Mouse (Mus musculus) c-Kit-negative CD71-positive TER-119-positive erythroid progenitor cells, embryonic 14.5 days (primary cell): ENCODE data around the gene Reln.

ENCODE experiments used
- DNase-seq: peaks from one replicate; pipeline ENCODE4 v3.0.0-alpha.2; 2013; ENCODE audit warnings: low read depth, low spot score

Reln gene

DNA sequence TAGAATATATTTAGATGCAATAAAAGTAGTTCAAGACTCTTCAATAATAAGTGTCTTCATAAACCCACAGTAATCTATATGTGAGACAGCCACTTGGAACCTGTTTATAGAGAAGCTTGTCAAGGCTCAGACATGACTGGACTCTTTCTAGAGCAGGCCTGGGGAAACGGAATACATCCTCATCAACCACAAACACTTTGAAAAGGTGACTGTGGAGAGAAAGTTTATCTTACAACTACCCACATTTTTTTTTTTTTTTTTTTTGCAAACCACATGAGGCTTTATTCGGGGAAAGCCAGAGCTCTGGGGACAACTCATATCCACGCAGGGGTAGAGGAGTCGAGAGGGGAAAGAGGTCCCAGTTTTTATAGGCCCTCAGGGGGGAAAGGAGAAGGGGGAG is 36.6 kb downstream of the Reln start:
- no peak for DNase-seq

DNA sequence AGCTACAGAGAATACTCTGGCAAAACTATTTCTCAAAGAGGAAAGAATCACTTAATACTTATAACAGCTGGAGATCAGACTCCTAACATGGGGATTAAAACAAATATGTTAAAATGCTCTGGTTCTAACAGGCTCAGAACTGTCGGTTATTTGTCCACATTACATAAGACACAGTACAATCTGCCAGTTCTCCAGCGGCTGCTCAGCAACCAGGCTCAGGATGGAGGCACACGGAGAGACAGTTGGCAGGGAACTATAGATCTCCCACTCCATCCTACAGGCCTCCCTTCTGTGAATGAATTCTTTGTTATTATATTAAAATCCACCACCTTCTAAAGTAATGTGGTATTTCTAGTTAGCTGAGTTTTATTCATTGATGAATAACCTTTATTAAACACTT is 37.4 kb downstream of the Reln start:
- no peak for DNase-seq

- DNase-seq: no peak
These were observed 40.8 kb downstream of the Reln start for GRCm38 (mm10) chr5:22303709-22304108.

- DNase-seq: no peak
These were observed 42.2 kb downstream of the Reln start for GRCm38 (mm10) chr5:22302309-22302708.

DNA sequence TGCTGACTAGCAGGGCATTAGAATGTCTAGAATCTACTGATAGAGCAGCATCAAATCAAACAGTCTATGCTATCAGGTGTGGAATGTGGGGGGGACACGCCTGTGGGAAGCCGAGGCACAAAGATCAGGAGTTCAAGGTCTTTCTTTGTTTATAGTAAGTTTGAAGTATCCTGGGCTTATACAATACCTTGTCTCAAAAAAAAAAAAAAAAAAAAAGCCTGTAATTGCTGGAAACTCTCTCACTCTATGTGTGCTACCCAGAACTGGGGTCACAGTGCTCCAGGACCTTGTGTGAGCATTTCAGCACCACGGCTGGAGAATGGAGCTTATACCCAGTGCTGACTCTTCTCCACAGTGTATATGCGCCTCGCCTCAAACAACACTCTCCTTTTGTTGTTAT is 43.7 kb downstream of the Reln start:
- DNase-seq: no peak

DNA sequence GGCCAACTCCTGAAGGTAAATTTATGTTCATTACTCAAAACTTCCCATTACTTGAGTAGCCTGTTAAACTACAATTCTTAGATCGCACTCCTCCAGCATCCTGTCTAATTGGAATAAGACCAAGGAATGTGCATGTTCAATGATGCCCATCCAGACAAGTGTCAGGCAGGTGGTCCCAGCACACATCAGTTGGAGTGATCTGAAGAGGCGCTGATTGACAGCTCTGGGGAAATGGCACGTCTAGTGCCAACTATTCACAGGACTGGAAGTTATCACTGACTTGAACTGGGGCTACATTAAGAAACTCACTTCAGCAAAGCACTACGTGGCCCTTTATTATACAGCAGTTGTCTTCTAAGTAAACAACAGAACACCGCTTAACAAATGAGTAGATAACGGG is 44.5 kb downstream of the Reln start:
- DNase-seq: no peak

GRCm38 (mm10) chr5:22295161-22295560 is 49.3 kb downstream of the Reln start:
- no peak for DNase-seq

DNA sequence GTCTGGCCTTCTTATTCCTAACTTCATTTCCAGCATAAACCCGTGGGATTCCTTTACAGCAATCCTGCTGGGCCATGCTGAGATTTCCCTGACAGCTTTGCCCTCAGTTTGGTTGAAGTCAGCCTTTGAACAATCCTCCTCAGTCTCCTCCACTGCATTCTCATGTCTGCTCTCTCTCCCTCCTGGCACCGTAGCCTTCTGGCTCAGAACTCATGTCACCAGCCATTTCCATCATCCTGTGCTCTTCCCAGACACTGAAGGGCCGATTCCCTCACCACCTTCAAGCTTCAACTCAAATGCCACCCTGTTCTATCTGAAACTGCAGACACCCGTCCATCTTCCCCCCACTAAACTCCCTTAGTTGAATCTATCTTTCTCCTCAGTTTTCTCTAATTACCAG is 53.1 kb downstream of the Reln start:
- no peak for DNase-seq

GRCm38 (mm10) chr5:22285396-22285795 is 59.1 kb downstream of the Reln start:
- no peak for DNase-seq

DNA sequence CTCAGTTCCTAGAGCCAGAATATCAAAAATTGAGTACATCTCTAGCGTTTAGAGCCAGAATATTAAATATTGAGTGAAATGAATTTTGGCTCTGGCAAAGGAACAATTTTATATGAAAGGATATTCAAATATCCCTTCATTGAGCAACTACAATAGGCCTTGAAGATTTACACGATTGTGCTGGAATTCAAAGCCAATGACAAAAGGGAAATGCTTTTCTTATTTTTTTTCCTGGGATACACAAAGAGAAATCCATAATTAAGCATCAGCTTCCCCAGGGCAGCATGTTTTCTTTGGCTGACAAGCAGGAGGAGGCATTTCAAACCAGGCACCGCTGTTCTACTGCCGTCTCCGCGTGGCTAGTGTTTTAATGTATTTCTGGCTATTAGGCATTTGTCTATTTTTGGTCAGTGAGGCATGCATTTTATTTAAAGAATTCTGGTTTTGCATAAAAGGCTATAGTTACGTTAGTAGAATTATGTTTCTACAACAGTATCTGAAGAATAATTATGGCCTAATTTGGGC is 62.3 kb downstream of the Reln start:
- no peak for DNase-seq

DNA sequence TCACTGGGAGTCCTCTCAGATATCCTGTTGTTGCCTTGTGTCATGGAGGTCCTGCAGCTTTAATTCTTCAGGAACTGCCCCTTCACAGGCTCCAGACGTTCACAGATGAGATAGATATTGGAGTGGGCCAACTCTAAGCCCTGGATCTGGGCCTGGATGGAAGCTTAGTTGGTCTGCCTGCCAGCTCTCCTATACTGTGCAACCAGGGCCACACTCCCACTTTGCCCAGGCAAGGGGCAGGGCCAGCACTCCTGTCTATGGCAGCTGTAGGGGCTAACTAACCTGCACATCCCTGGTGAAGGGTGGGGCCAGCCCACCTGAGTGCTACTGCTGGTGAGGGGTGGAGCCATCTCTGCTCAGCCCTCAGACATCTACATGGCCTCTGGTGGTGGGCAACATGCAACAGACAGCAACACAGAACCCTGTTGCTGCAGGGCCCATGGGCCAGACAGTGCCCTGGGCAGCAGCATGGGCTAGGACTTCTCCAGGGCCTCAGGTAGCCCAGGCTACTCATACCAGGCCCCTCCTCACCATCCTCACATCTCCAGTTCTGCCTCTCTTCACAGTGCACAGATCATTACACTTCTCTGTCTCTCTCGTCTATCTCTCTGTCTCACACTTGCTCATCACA is 63.9 kb downstream of the Reln start:
- DNase-seq: no peak

DNA sequence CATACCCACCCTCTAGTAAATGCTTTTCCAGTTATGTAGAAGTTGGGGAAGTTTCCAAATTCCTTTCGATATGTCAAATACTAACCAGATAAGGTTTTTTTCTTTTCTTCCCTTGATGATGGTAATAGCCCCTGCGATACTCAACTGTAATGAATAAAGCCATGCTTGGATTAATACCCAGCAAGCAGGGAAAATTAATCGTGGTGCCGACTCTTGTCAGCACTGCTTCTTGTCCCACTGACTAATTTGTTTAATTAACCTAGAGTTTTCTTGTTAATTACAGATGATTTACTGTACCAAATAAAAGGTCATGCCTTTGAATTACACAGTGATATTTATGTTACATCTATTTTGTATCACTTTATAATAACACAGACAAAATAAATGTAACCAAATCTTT is 65.3 kb downstream of the Reln start:
- no peak for DNase-seq

DNA sequence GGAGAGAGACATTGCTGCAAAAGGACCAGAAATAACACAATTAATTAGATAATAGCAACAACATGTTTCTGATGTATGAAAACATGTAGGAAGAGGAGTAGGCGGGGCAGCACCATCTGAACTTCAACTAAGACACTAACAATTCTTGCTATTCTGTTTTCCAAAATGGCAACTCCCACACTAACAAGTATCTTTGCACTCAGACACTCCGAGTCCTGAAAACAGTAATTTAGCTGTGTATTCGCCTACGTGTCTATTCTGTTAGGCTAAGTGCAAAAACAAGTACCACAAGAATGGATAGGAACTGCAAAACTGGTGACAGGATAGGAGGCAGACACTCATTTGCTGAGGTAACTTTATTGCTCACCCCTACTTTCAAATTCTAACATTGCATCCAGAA is 70.4 kb downstream of the Reln start:
- DNase-seq: no peak

GRCm38 (mm10) chr5:22266489-22267301 is 77.8 kb downstream of the Reln start:
- no peak for DNase-seq

- no peak for DNase-seq
These were observed 82.1 kb downstream of the Reln start for GRCm38 (mm10) chr5:22262351-22262765.

DNA sequence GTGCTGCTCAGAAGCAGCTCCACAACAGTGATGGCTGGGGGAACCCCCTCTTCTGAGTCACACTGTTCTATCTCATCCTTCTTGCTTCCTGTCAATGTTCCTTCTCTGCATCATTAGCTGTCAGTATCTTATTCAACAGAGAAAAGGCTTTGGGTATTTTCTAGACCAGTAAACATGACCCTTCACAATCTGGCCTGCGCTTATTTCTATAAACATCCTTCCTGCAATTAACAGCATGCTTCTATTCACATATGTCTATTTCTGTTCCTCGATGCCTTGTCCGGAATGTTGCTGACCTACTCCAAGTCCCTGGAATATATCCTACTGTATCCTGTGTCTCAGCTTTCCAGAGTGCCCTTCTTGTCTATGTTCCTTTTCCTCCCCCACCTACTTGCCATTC is 89.2 kb downstream of the Reln start:
- no peak for DNase-seq

- no peak for DNase-seq
These were observed 90.6 kb downstream of the Reln start for GRCm38 (mm10) chr5:22253910-22254309.

GRCm38 (mm10) chr5:22253318-22253717 is 91.2 kb downstream of the Reln start:
- DNase-seq: no peak

- DNase-seq: no peak
These were observed 96.7 kb downstream of the Reln start for GRCm38 (mm10) chr5:22247850-22248249.

GRCm38 (mm10) chr5:22245056-22245455 is 99.4 kb downstream of the Reln start:
- no peak for DNase-seq

GRCm38 (mm10) chr5:22243538-22243937 is 101.0 kb downstream of the Reln start:
- DNase-seq: no peak

- no peak for DNase-seq
These were observed 102.9 kb downstream of the Reln start for GRCm38 (mm10) chr5:22241560-22241959.

DNA sequence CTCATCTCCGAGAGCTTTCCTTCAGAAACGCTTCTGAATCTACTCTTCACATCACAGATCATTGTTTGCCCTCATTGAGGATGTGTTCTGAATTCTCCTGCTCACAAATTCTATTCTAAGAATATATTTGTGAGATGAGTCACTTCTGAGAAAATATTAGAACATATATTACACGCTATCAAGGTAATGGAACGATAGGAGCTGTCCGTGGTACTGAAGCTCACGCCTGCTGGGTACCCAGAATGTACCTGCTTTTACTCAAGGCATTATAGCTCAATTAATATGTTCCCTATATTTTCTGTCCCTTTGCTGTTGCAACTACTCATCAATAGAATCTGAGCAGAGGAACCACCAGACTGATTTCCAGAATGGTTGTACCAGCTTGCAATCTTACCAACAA is 107.7 kb downstream of the Reln start:
- DNase-seq: no peak
